Mouse (Mus musculus) heart, postnatal 0 days (tissue): ENCODE measurements around the gene Pih1d3.

Experiments used
- CTCF ChIP-seq: IDR thresholded peaks from 2 replicates; pipeline ENCODE4 v1.5.1; 2016; ENCODE audit warnings: antibody characterized with exemption, control low read depth, low read depth
- EP300 ChIP-seq: IDR thresholded peaks from 2 replicates; pipeline ENCODE4 v1.6.1; 2016; ENCODE audit warnings: antibody characterized with exemption, low read depth

- TF ChIP-seq EP300 (no peak), CTCF (no peak)
Measured at GRCm38 (mm10) chr1:31195633-31196032, 27.0 kb upstream of the Pih1d3 start.
